Mouse (Mus musculus): ENCODE measurements at regions not wholly inside any gene's neighbourhood (a gene's known extent, or its start where the extent isn't known, plus 50 kb on each side); places are given as distances from the start of the nearest gene placed in this dataset.

GRCm38 (mm10) chr6:100143586-100144301, 143.5 kb downstream of the Rybp start:
- DNase-seq (ENCODE audit: low spot score) = peak; percentile 79

GRCm38 (mm10) chr6:100141225-100141624, 146.1 kb downstream of the Rybp start:
- DNase-seq (ENCODE audit: low spot score) = no peak

GRCm38 (mm10) chr6:100140581-100141114, 146.6 kb downstream of the Rybp start:
- no peak for DNase-seq (ENCODE audit: low spot score)

- no peak for DNase-seq (ENCODE audit: low spot score)
Observed at GRCm38 (mm10) chr6:100139809-100140208, 147.5 kb downstream of the Rybp start.

- DNase-seq (ENCODE audit: low spot score) = no peak
Observed at GRCm38 (mm10) chr6:100138659-100139058, 148.6 kb downstream of the Rybp start.

- no peak for DNase-seq (ENCODE audit: low spot score)
Observed at GRCm38 (mm10) chr6:100135177-100135576, 152.1 kb downstream of the Rybp start.

GRCm38 (mm10) chr6:100133970-100134369, 153.3 kb downstream of the Rybp start:
- no peak for DNase-seq (ENCODE audit: low spot score)

GRCm38 (mm10) chr6:100132916-100133600, 154.2 kb downstream of the Rybp start:
- no peak for DNase-seq (ENCODE audit: low spot score)

- DNase-seq (ENCODE audit: low spot score) = peak; percentile 82
Observed at GRCm38 (mm10) chr6:100127221-100128143, 159.8 kb downstream of the Rybp start.

GRCm38 (mm10) chr6:100126736-100127135, 160.5 kb downstream of the Rybp start:
- no peak for DNase-seq (ENCODE audit: low spot score)

GRCm38 (mm10) chr6:100126326-100126725, 161.0 kb downstream of the Rybp start:
- DNase-seq (ENCODE audit: low spot score) = no peak

GRCm38 (mm10) chr6:100121240-100121639, 166.0 kb downstream of the Rybp start:
- no peak for DNase-seq (ENCODE audit: low spot score)

- DNase-seq (ENCODE audit: low spot score) = no peak
Observed at GRCm38 (mm10) chr6:100120017-100120944, 167.0 kb downstream of the Rybp start.

GRCm38 (mm10) chr6:100117084-100117483, 170.2 kb downstream of the Rybp start:
- no peak for DNase-seq (ENCODE audit: low spot score)

GRCm38 (mm10) chr6:100113393-100114137, 173.7 kb downstream of the Rybp start:
- no peak for DNase-seq (ENCODE audit: low spot score)

GRCm38 (mm10) chr6:100110981-100111660, 176.2 kb downstream of the Rybp start:
- DNase-seq (ENCODE audit: low spot score) = no peak

GRCm38 (mm10) chr6:100109979-100110378, 177.3 kb downstream of the Rybp start:
- DNase-seq (ENCODE audit: low spot score) = no peak

- DNase-seq (ENCODE audit: low spot score) = no peak
Observed at GRCm38 (mm10) chr6:100109351-100109750, 177.9 kb downstream of the Rybp start.

GRCm38 (mm10) chr6:100107508-100107907, 179.8 kb downstream of the Rybp start:
- no peak for DNase-seq (ENCODE audit: low spot score)

GRCm38 (mm10) chr6:100107066-100107465, 180.2 kb downstream of the Rybp start:
- DNase-seq (ENCODE audit: low spot score) = no peak
